Mouse (Mus musculus): Measurements from ENCODE around the gene Foxn3.

DNA sequence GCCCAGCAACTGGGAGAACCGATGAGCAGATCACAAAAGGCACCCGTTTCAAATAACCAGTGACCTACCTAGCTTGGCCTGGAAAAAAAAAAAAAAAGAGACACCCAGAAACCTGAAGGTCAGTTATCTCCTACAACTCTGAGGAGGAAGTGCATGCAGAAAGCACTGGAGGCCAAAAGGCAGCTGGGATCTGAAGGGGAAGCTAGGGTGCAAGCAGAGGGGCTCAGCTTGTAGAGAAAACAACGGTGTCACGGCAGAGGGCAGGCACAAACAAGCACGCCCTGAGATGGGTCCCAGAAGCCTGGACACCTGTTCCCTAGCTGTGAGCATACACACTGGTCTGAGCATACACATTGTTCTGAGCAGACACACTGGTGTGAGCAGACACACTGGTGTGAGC lies 253.4 kb downstream of the Foxn3 start:
- TF ChIP-seq CTCF (IDR thresholded peaks at IDR 0.05; ENCODE audit: low read depth, low read length): no peak
- no peak for TF ChIP-seq POLR2A (IDR thresholded peaks at IDR 0.05; ENCODE audit: insufficient read depth, low read length)

Measured in ES-Bruce4 (cell line).